Mouse (Mus musculus): Measurements from ENCODE around the gene Sobp. TPM values are rescaled to one million over a fixed set of nuclear protein-coding genes. Genes with fewer than 3 reads are reported as not detected.

Gene Sobp
- polyA plus RNA-seq, 1 experiment = 0.95 TPM

DNA sequence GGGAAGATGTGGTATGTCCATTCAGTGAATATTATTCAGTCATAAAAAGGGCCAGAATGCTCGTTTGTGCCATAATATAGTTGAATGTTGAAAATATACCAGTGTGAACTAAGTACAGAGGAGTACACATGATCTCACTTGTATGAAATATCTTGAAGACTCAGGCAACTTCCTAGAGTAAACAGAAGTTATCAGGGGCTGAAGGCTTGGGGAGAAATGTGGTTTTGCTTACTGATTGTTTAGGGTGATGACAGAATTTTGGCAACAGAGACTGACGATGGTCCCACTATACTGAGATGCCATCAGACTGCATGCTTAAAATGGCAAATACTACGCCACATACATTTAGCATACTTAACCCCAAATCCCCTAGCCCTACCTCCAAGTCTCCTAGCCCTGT lies 132.5 kb downstream of the Sobp start:
- no peak overlapping the region for H3K27ac ChIP-seq (replicated peaks; ENCODE audit: low read depth, low read length)
- H3K4me3 ChIP-seq (ENCODE audit: insufficient read depth, low read depth, low read length) = no peak overlapping the region
- H3K4me1 ChIP-seq (ENCODE audit: control insufficient read depth, insufficient read depth, insufficient read length, low read length) = 0 out of 2 replicates have a peak, but pooled peaks cover 2% of the 10 kb centered on the region

DNA sequence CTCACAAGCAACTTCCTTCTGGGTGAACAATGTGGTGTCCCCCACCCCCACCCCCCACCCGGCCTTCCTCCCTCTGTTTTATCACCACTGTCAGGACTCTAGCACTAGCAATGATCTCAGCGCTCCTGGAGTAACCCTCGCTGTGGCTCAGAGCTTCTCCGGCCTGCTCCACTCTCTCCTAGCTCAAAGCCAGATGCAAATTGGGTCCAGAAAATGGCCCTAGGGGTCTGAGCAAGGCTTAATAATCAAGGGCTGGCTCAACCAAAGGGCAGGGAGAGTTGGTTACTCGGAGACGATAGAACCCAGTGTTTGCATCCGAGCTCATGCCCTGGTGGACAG lies 136.9 kb downstream of the Sobp start:
- Histone ChIP-seq H3K27ac (replicated peaks; ENCODE audit: low read depth, low read length) (no peak overlapping the region), H3K4me3 (ENCODE audit: insufficient read depth, low read depth, low read length) (no peak overlapping the region), H3K4me1 (ENCODE audit: control insufficient read depth, insufficient read depth, insufficient read length, low read length) (peaks cover 12% of the 10 kb centered on the region; the same call in 1 of the 2 replicates)

DNA sequence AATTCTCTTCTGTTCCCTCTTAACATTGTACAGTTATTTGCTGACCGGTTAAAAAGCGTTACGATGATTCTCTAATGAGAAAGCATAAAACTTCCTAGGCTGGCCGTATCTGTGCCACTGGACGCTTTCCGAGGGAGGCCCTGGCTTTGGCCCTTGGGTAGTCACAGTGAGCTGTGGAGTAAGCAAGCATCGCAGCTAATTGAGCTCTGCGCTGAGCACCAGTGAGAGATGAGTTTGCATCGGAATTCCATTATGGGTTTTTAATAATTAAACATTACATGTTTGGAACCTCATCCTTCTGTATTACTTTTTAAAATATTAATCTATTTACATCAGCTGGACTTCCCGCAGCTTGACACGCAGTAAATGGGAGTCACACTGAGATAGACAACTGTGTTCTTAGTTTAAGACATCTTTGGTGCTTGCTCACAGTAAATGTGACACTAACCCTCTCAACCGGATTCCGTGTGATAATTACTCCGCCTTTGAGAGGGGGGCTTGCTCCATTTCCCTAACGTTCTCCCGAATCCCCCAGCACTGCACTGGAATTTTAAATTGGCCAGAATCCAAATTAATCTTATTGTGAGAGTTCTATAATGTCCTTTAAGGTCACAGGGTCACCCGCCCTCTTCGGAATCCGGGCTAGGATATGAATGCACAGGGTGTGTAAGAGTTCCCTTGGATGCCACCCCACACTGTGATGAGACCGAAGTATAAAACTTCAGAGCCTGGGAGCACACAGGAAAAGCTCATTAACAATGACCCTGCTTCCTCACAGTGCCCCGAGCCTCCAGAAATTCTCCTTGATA lies 137.5 kb downstream of the Sobp start:
- Histone ChIP-seq H3K27ac (replicated peaks; ENCODE audit: low read depth, low read length) (no peak overlapping the region), H3K4me3 (ENCODE audit: insufficient read depth, low read depth, low read length) (no peak overlapping the region), H3K4me1 (ENCODE audit: control insufficient read depth, insufficient read depth, insufficient read length, low read length) (peaks cover 12% of the 10 kb centered on the region; the same call in 1 of the 2 replicates)

DNA sequence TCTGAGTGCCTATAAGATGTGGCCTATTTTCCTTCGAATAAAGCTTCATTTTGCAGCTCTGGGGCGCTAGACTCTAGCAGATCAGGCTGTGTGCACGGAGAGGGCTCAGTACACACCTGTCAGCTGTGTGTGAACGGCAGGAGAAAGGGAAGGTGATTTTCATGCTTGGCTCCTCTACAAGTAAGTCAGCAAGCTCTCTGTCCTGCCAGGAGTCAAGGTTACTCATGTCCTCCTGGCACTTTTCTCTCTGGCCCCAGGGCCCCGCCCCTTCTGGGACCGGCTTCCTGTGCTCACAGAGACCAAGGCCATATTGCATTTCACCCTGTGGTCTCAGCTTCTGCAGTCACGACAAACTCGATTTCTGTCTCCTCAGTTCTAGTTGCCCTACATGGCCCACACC lies 138.8 kb downstream of the Sobp start:
- peaks cover 12% of the 10 kb centered on the region; the same call in 1 of the 2 replicates for H3K4me1 ChIP-seq (ENCODE audit: control insufficient read depth, insufficient read depth, insufficient read length, low read length)
- H3K4me3 ChIP-seq (ENCODE audit: insufficient read depth, low read depth, low read length) = no peak overlapping the region
- no peak overlapping the region for H3K27ac ChIP-seq (replicated peaks; ENCODE audit: low read depth, low read length)

DNA sequence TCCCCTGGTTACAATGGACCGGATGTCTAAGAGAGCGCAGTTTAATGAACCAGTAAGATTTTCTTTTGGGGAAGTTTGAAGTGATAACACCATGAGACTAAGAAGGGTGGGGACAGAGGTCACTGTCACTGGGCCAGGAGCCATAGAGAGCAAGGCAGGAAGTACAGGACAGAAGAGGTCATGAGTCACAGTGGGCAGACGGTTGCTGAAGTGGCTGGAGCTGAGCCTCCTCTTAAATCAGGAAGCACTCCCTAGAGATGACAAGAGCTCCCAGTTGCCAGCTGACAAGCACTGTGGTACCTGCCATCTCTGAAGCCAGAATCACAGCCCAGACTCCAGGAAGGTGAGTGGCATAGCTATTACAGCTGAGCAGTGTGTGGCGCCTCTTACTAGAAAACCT lies 139.5 kb downstream of the Sobp start:
- H3K4me3 ChIP-seq (ENCODE audit: insufficient read depth, low read depth, low read length) = no peak overlapping the region
- H3K4me1 ChIP-seq (ENCODE audit: control insufficient read depth, insufficient read depth, insufficient read length, low read length) = peaks cover 12% of the 10 kb centered on the region; the same call in 1 of the 2 replicates
- H3K27ac ChIP-seq (replicated peaks; ENCODE audit: low read depth, low read length) = no peak overlapping the region

GRCm38 (mm10) chr10:43033481-43034248 lies 140.7 kb downstream of the Sobp start:
- H3K4me1 ChIP-seq (ENCODE audit: control insufficient read depth, insufficient read depth, insufficient read length, low read length) = peaks cover 12% of the 10 kb centered on the region; the same call in 1 of the 2 replicates
- no peak overlapping the region for H3K4me3 ChIP-seq (ENCODE audit: insufficient read depth, low read depth, low read length)
- no peak overlapping the region for H3K27ac ChIP-seq (replicated peaks; ENCODE audit: low read depth, low read length)

DNA sequence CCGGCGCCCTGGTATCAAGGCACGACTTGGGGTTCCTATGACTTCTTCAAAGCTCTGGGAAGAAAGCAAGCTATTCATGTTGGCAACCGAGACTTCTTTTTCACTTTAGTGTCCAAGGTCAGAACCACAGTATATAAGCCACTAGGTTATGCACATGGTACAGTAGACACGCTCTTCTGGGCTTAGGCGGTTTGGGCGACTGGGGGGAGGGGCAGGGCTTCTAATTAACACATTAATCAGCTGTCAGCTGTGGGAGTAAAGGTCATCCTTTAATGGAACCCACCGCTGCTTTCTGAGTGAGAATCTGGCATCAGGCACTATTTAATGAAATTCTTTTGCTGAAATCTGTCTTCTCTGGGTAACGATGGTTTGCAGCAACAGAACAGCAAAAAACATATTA lies 147.3 kb downstream of the Sobp start:
- no peak overlapping the region for H3K27ac ChIP-seq (replicated peaks; ENCODE audit: low read depth, low read length)
- no peaks in the 10 kb centered on the region for H3K4me1 ChIP-seq (ENCODE audit: control insufficient read depth, insufficient read depth, insufficient read length, low read length)

DNA sequence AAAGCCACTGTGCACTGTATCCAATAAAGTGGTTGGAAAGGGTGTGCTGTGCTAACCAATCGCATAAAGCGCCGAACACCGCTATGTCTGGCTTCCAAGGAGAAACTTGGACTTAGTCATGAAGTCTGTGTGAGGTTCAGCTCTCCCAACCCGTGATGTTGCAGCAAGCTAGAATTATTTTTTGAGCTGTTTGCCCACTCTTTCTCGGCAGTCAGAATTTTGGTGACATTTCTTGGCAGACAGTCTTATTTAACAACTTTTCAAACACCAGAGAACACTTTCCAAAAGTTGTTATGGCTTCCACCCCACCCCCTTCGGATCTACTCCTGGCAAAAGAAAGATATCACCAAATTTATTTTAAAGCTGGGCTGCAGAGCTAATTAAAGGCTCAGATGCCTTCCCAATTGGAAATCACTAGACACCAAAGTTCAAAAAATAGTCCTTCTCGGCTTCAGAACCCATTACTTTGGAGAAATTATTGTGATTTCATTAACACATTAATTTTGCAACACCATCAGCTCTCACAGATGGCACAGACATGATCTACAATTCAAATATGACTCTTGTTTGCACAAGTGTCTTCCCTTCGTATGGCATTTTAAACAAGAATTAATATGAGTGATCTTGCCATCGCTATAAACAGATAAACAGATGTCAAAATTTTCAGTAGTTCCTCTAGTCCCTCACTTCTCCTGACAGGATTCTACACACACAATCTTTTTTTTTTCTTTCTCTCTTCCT lies 150.7 kb downstream of the Sobp start:
- Histone ChIP-seq H3K27ac (replicated peaks; ENCODE audit: low read depth, low read length) (no peak overlapping the region), H3K4me1 (ENCODE audit: control insufficient read depth, insufficient read depth, insufficient read length, low read length) (no peaks in the 10 kb centered on the region), H3K4me3 (ENCODE audit: insufficient read depth, low read depth, low read length) (no peak overlapping the region)

More for the DNA sequence above, 147.3 kb downstream of the Sobp start:
- H3K4me3 ChIP-seq (ENCODE audit: insufficient read depth, low read depth, low read length) = no peak overlapping the region

- H3K4me3 ChIP-seq (ENCODE audit: insufficient read depth, low read depth, low read length) = no peak overlapping the region
- H3K27ac ChIP-seq (replicated peaks; ENCODE audit: low read depth, low read length) = no peak overlapping the region
- H3K4me1 ChIP-seq (ENCODE audit: control insufficient read depth, insufficient read depth, insufficient read length, low read length) = no peaks in the 10 kb centered on the region
Observed at GRCm38 (mm10) chr10:43022190-43022761, 152.1 kb downstream of the Sobp start.

DNA sequence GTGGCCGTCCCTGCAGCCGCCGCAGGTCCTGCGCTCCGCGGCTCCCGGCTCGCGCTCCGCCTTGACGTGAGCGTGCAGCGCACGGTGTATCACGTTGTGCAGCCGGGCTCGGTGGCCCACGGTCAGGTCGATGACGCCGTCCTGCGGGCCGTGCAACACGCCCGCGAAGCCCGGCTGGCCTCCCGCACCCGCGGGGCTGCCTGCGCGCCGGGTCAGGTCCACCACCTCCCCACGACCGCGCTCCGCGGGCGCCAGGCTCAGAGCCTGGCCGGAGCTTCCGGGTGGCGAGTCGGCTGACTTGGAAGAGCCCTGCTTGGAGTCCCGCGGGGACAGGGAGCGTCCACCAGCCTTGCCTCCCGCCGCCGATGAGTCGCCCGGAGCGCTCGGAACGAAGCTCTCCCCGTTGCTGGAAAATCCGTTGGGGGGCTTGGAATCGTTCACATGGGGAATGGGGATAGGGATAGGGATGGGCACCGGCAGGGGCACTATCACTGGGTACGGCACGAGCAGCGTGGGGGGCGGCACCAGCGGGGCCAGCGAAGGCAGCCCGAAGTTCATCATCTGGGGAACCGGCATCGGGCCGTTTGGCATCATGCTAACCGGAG lies 152.7 kb downstream of the Sobp start:
- Histone ChIP-seq H3K27ac (replicated peaks; ENCODE audit: low read depth, low read length) (no peak overlapping the region), H3K4me3 (ENCODE audit: insufficient read depth, low read depth, low read length) (peak overlapping the region; percentile 59), H3K4me1 (ENCODE audit: control insufficient read depth, insufficient read depth, insufficient read length, low read length) (no peaks in the 10 kb centered on the region)

DNA sequence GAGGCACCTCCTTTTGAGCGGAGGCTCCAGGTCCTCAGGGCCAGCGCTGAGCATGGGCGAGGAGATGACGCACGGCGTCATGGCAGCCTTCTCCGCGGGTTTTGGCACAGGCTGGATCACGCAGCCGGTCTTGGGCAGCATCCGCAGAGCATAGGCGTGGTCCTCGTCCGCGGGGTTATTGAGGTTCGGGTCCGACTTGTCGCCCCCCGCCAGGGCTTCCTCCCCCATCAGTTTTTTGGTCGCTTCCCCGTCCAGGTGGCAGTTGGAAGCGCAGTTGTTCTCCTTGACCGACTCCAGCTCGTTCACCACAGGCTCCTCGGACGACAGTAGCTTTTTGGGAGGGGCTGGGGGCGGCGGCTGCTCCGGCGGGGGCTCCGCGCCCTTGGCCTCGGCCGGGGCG lies 153.3 kb downstream of the Sobp start:
- no peaks in the 10 kb centered on the region for H3K4me1 ChIP-seq (ENCODE audit: control insufficient read depth, insufficient read depth, insufficient read length, low read length)
- peak overlapping the region; percentile 59 for H3K4me3 ChIP-seq (ENCODE audit: insufficient read depth, low read depth, low read length)
- no peak overlapping the region for H3K27ac ChIP-seq (replicated peaks; ENCODE audit: low read depth, low read length)

- no peak overlapping the region for H3K4me3 ChIP-seq (ENCODE audit: insufficient read depth, low read depth, low read length)
- no peaks in the 10 kb centered on the region for H3K4me1 ChIP-seq (ENCODE audit: control insufficient read depth, insufficient read depth, insufficient read length, low read length)
- no peak overlapping the region for H3K27ac ChIP-seq (replicated peaks; ENCODE audit: low read depth, low read length)
Observed at GRCm38 (mm10) chr10:43014782-43015181, 159.5 kb downstream of the Sobp start.

- Histone ChIP-seq H3K4me1 (ENCODE audit: control insufficient read depth, insufficient read depth, insufficient read length, low read length) (no peaks in the 10 kb centered on the region), H3K4me3 (ENCODE audit: insufficient read depth, low read depth, low read length) (no peak overlapping the region), H3K27ac (replicated peaks; ENCODE audit: low read depth, low read length) (no peak overlapping the region)
Observed at GRCm38 (mm10) chr10:43014358-43014757, 160.0 kb downstream of the Sobp start.

- Histone ChIP-seq H3K27ac (replicated peaks; ENCODE audit: low read depth, low read length) (no peak overlapping the region), H3K4me1 (ENCODE audit: control insufficient read depth, insufficient read depth, insufficient read length, low read length) (no peaks in the 10 kb centered on the region), H3K4me3 (ENCODE audit: insufficient read depth, low read depth, low read length) (no peak overlapping the region)
Observed at GRCm38 (mm10) chr10:43008116-43008515, 166.2 kb downstream of the Sobp start.

Measured in brown adipose tissue, adult 24 weeks (tissue).